Mouse (Mus musculus) T-cell, adult 2 months (primary cell): Measurements from ENCODE around the gene Syne1.
A peak's percentile ranks its signal among the peaks of the same experiment; 100 is the strongest.

ENCODE experiments used
- DNase-seq: peaks from one replicate; pipeline ENCODE4 v3.0.0; 2022; ENCODE audit warnings: low spot score

The Syne1 gene

DNA sequence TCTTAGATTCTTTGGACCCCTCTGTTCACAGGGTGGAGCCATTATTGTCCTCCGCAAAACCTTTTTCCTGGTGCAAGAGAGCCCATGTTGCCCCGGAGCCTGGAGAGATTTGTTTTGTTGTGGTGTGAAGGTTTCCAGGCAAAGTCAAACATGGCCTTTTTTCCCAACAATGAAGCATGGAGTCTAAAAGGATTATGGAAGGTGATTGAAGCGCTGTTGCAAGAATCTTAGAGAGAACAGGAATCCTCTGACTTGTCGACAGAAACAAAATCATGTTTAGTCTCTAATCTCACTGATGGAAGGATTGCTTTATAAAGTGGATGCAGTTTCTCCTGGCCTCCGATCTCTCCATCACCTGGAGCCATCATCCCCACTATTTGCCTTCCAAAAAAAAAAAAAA, at the start of gene Syne1:
Gene Syne1 (minus strand): TSS at position 101 of the 400 bp plus-strand sequence.
- DNase-seq, result no peak

GRCm38 (mm10) chr10:5600123-5600522, 48.8 kb upstream of the Syne1 start:
- DNase-seq, result peak; percentile 42

GRCm38 (mm10) chr10:5596559-5596958, 45.3 kb upstream of the Syne1 start:
- DNase-seq, result no peak

- DNase-seq, result no peak
Measured at GRCm38 (mm10) chr10:5594457-5594856, 43.2 kb upstream of the Syne1 start.

DNA sequence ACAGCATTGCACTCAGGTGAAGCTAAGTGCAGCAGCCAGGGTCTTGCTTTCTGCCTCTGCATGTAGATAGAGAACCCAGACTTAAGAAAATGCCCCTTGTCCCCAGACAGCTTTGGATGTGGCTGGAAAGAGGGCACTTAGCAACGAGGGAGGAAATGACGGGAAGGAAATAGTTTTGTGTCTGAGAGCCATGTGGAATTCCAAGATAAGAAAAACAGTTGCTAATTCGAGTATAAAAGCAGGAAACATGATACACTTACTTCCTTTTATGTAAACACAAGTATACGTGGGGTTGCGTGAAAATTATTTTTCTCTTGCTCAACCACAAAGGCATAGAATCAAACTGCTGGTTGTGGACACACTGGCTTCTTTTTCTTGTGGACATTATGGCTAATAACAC, 42.2 kb upstream of the Syne1 start, which contains the start of gene Myct1:
Gene Myct1 (plus strand): TSS at position 312 of the 400 bp plus-strand sequence.
- no peak for DNase-seq

DNA sequence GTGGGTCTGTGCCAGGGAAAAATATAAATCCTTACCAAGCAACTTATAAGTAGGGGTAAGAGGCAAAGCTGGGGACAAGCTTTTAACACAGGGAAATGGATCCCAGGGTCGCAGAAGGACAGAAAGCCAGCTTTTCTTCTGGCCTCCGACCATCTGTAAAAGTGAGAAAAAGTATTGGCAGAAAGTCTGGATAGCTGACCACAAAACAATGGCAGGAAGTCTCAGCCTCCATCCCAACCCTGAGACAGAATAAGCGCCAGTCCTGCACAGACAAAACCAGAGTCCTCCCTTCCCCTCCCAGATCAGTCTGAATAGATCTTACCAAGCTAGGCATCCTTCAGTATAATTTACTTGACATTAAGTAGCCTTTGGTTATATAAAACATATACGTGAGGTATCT, 40.7 kb upstream of the Syne1 start:
- no peak for DNase-seq

GRCm38 (mm10) chr10:5591061-5591460, 39.8 kb upstream of the Syne1 start:
- DNase-seq, result no peak

GRCm38 (mm10) chr10:5573328-5573727, 22.0 kb upstream of the Syne1 start:
- DNase-seq, result no peak

- no peak for DNase-seq
Measured at GRCm38 (mm10) chr10:5571332-5571731, 20.1 kb upstream of the Syne1 start.

- DNase-seq, result no peak
Measured at GRCm38 (mm10) chr10:5570059-5570458, 18.8 kb upstream of the Syne1 start.

DNA sequence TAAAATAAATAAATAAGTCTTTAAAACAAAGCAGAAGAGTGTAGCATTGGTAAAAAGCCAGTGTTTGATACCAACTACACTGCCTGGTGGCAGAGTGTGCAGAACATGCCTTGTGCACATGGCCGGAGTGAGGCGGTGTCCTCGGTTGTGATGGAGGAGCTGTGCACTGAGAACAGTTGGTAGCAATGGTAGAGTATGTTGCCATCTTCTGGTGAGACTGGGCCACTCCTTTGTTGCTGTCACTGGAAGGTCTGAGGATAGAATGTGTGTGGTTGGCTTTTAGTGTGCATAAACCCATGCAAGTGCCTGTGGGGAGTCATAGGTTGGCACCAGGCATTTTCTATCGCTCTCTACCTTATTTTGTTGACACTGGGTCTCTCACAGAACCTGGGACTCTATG, 17.7 kb upstream of the Syne1 start:
- no peak for DNase-seq

DNA sequence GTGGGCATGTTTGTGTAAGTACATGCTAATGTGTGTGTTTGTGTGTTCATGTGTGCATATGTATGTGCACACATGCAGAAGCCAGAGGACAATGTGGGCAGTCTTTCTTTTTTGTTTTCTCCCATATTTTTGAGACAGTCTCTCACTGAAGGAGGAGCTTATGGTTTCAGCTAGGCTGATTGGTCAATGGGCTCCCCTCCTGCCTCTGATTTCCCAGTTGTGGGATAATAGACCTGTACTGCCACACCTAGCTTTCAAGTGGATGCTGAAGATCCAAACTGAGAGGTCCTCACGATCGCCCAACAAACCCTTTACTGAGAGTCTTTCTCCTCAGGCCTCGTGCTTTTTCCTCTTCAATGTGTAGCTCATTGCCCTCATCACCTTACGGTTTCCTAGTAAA, 10.4 kb upstream of the Syne1 start:
- DNase-seq, result no peak

DNA sequence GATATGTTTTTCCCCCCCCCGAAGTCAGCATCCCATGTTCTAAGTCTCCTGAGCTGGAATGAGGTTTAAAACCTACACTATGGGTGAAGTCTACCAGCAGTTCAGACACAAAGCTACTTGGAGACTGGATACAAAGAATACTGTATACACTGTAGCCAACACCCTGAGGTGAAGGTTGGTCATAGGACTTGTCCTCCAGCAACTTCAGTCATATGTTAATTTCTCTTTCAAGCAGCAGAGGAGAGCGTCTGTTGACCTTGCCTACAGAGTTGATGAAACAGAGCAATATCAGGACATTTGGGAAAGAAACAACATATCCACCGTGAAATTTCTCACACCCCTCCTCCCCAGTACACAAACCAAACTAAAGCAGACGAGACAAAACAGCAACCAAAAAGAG, 9.2 kb upstream of the Syne1 start:
- no peak for DNase-seq

DNA sequence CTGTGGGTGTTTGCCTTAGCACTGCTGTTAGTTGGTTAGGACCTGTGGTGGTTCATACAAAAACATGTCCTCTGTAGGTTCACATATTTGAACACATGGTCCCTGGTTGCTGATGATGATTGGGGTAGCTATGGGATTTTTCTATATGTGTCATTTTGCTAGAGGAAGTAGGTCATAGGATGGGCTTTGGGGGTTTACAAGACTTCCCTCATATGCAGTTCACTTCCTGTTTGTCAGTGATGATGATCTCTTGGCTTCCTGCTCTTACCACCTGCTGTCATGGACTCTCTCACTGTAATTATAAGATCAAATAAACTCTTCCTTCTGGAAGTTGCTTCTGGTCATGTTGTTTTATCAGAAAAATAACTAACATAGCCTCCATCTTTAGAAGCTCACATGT, 7.5 kb upstream of the Syne1 start:
- DNase-seq, result no peak

DNA sequence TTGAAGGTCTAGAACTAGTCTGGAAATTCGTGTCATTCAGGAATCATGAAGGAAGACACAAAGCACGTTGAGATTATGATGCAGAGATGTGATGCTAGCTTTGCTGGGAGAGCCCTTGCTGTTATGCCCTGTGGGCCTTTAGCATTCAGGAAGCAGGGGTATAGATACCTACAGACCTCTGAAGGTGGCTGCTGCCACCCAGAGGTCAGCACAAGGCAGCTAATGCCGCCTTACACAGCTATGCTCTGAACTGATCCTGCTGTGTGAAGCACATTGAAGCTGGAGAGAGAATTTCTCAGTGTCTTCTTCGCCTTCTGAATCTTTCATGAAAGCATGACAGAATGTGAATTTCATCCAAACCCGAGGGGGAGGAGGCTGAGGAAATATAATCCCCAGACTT, 3.7 kb upstream of the Syne1 start:
- no peak for DNase-seq

DNA sequence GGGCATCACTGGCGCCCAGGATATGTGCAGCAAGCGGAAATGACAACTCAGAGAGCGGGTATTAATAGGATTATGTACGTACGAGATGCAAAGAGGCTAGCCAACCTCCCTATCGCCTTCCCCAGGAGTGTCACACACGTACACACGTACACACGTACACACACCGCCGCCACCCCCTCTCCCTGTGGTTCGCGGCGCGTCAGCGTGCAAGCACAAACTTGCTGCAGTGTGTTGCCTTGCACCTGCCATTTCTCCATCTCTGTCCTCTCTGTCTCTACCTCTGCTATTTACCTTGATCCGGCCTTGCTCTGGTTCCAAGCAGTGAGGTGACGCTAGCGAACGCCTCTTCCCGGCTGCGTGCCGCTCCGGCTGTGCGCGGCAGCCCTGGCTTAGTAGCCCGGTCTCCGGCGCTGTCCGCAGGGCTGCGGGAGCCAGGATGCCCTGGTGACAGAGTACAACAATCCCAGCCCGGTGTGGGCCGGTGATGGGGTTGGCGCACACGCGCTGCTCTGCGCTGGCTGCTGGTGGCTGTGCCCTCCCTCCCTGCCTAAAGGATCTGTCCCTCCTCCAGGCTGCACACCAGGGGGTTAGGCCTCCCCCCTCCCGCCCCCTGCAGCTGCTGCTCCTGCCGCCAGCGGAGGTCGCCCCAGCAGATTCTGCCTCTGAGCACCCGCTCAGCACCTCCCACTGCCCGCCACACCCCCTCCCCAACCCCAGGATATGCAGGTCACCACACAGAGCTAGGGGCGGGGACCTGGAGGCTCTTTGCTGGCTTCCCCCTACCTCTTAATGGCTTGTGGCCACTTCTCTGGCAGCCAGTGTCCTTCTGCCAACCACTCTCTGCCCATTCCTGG, 887 bp downstream of the Syne1 start:
- DNase-seq, result peak; percentile 38

GRCm38 (mm10) chr10:5549871-5550167, 1.5 kb downstream of the Syne1 start:
- no peak for DNase-seq

- no peak for DNase-seq
Measured at GRCm38 (mm10) chr10:5548651-5549050, 2.6 kb downstream of the Syne1 start.

DNA sequence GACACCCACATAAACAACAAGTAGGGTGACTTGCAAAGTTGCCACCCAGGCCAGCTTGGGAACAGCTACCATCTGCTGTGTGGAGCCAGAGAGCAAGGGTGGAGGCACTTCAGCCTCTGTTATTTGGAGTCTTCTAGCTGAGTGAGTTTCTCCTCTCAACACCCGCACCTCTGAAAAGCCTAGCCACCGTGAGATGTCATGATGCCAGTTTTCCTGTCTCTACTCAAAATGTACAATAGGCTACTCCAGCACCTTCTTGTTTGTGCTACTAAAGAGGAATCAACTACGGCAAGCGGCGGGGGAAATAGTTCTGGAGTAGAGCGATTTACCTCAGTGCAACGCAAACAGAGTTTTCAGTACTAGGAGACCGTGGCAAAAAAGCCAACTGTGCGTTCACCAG, 3.5 kb downstream of the Syne1 start:
- no peak for DNase-seq

DNA sequence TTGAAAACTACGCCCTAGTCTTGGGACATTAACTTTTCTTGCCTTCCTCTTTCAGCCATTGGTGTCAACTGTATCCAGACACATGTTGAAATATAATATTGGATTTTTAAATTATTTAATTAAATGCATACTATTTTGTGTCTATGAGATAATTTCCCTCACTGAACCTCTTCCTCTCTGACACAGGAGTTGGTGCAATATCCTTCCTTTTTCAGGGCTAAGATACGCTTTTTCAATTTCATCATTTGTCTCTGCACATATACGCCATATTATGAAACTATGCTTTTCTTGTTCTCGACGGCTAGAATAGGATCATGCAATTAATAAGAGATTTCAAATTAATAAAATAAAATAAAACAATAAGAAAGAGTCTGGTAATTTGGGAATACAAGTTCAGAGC, 4.9 kb downstream of the Syne1 start:
- no peak for DNase-seq

DNA sequence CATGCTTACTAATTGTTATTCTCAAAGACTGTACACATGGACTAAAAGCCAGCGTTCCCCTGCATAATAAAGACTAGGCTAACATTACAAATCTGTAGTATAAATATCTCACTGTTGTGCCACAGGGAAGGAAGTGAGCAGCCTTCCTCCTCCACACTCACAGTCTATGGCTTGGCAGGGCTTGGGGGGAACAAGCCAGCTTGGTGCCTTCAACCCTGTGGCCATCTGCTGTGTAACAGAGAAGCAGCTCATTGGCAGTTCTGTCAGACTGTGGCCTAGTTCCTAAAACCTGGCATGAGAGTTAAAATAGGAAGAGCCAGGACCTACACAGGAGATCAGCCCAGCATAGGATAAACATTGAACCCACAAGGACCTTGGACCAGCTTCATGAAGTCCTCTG, 23.0 kb downstream of the Syne1 start:
- no peak for DNase-seq

DNA sequence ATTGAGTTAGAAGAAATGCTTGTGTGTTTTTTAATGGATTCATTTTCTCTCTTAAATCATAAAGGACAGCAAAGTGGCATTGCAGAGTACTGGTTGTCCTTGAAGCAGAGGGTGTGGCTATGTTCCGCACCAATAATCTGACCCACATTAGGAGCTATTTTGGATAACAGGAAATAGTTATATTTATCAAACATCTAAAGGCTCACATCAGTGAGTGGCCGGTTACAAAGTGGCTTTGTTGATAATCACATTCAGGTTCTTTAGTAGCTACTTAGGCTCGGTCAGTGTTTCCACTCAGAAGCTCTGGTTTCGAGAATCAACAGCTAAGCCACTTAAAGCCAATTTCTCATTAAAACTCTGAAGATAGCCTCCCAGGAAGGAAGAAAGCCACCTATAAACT, 23.6 kb downstream of the Syne1 start:
- DNase-seq, result no peak

DNA sequence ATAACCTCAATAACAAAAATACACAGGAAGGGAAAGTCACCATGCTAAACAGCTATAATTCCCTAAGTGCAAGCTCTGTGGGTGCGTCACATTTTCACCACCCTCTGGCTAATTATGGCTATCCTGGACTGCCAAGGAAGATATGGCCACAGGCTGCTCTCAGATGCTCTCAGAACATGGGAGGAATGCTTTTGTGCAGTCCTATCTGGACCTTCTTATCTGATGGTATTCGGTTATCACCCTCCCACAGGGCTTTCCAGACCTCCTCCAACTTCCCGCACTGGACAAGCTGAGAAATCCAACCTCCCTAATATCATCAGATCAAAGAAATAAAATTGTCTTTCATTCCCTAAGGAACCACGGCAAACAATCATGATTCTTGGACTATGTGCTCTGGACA, 28.4 kb downstream of the Syne1 start:
- no peak for DNase-seq

- no peak for DNase-seq
Measured at GRCm38 (mm10) chr10:5522276-5522675, 29.0 kb downstream of the Syne1 start.
